Mouse (Mus musculus) testis, adult 2 months (tissue): ENCODE measurements around the gene Proser2.

Source experiments
- CTCF ChIP-seq: fragments of 200-500 bp; IDR thresholded peaks from 2 replicates; pipeline ENCODE4 v1.5.1; 2012; ENCODE audit warnings: low read depth, mild to moderate bottlenecking, inconsistent platforms, low read length, moderate library complexity; ENCODE audit not compliant: control insufficient read depth, insufficient read depth, insufficient replicate concordance
- POLR2A ChIP-seq: fragments of 200-500 bp; IDR thresholded peaks from 2 replicates; pipeline ENCODE4 v1.6.1; 2012; ENCODE audit warnings: low read depth, mild to moderate bottlenecking, inconsistent platforms, low read length, moderate library complexity; ENCODE audit not compliant: control insufficient read depth

DNA sequence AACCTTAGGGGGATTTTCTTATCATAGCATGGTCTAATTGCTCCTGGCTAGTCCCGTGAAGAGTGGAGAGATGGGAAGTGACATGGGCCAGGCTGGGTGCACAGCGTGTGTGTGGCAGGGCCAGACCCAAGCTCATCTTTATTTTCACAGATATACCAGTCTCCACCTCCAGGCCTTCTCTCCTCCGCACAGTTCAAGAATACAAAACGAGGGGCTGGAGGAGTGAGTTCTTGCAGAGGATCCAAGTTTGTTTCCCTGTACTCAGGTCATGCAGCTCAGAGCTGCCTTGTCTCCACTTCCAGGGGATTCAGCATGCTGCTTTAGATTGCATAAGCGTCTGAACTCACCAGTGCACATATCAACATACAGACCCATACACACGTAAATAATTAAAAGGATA is 47.4 kb downstream of the Proser2 start:
- TF ChIP-seq POLR2A (no peak), CTCF (no peak)
